Mouse (Mus musculus) layer of hippocampus, adult 9-11 months (tissue): ENCODE data around the gene Kdm4b.

ENCODE experiments used
- DNase-seq: peaks from one replicate; pipeline ENCODE4 v3.0.0; 2022

Gene Kdm4b

DNA sequence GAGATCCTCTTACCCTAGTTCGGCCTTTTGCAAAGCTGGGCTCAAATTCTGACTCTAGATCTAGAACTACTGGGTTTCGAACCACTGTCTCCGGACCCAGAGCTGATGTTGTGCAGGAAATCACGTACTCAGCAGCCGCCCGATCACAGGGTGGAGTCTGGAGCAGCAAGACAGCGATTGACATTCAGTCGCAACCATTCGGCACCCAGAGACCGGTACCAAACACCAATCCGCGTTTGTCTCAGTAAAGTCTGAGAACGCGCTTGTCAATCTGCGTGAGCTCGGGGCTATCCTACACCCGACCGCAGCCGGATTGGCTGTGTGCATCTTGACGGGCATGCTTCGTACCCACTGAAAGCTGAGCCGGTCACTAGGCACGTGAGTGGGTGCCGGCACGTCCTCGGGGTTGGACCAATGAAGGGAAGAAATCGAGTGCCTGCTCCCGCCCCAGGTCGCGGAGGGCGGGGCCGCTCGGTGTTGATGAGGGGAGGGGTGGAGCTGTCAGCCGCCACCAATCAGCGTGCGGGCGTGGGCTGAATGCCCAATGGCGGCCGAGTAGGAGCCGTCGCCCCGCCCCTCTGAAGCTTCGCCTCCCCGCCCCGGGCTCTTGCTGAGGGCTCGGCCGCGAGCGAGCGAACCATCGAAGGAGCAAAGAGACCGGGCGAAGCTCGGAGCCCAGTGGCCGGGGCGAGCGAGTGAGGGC lies at the start of gene Kdm4b:
TSS of gene Kdm4b (plus strand) at position 613 of the 703 bp plus-strand sequence.
- peak; percentile 100 for DNase-seq

DNA sequence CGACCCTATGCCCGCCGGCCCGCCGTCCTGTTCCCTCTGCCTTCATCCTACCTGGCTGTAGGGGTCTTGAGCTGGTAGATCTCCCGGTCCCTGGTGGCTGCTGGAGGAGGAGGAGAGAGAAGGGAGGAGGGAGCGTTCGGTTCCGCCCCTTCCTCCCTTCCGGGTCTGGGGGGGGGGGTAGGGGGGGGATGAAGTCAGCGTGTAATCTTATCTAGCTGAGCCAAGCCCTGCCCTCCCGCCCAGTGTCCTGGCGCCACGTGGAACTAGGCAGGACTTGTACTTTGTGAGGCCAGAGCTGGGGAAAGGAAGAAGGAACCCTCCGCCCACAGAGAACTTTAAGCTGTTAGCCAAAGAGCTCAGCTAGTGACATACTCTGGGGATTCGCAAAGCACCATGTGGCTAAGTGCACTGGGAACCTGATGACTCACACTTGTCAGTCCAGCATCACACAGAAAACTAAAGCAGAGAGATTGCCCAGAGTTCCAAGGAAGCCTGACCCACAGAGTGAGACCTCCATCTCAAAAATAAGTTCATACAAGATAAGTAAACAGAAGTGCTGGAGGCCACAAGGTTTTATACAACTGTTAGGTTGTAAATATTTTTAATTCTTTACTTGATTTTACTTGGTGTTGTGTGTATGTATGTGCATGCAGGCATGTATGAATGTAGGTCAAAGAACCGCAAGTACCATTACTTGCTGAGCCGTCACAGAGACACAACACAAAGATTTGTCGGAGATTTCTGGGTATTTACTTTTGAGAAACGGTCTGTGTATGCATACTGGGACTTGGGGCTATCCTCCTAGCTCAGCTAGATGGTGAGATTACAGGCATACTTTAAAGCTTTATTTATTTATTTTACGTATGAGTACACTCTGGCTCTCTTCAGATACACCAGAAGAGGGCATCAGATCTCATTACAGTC lies 49.0 kb upstream of the Kdm4b start, which contains the start of gene Ticam1:
TSS of gene Ticam1 (minus strand) at position 144 of the 924 bp plus-strand sequence.
- DNase-seq = peak; percentile 94

DNA sequence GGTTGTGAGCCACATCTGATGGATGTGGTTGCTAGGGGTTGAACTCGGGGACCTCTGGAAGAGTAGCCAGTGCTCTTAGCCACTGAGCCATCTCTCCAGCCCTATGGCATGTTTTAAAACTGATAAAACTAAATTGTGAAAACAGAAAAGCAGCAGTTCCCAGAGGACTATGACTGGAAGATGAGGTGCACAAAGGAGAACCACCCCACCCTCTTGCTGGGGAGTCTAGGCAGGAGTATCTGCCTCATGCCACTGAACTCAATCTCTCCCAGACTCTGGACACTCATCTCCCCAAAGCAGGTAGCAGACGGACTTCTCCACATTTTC lies 48.3 kb upstream of the Kdm4b start:
- DNase-seq = no peak

DNA sequence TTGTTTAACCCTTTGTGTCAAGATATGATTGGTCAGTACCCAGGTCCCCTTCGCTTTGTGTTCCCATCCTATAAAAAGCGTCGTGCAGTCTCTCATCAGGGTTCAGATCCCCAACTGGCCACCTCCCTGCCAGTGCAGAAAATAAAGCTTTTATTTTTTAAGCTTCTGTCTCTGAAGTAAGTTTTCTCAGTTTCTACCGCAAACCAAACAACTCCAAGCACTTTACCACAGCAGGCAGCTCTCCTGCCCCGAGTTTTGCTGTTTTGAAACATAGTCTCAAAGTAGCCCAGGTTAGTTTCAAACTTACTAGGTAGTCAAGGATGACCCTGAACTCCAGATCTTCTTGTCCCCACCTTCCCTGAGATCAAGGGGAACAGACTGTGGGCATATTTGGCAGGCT lies 47.5 kb upstream of the Kdm4b start:
- DNase-seq = no peak

GRCm38 (mm10) chr17:56279481-56280155 lies 46.2 kb upstream of the Kdm4b start:
- no peak for DNase-seq

DNA sequence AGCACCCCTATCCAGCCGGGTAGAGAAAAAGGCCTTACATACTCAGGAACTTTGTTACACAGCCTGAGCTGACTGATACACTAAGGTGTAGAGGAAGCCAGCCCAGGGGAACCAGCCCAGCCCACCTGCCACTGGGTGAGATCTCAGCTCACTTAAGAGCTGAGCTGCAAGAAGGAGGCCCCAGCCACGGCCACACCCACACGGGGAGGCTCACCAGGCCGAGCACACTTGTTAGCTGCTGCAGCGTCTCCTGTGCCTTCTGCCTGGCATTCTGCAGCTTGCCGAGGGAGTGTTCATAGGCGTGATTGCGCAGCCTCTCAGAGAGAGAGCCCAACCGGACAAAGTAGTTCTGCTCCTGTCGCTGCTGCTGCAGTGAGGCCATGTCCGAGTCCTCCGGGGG lies 44.7 kb upstream of the Kdm4b start:
- DNase-seq = no peak

- DNase-seq = peak; percentile 79
These were observed 43.1 kb upstream of the Kdm4b start for GRCm38 (mm10) chr17:56282802-56283201.

DNA sequence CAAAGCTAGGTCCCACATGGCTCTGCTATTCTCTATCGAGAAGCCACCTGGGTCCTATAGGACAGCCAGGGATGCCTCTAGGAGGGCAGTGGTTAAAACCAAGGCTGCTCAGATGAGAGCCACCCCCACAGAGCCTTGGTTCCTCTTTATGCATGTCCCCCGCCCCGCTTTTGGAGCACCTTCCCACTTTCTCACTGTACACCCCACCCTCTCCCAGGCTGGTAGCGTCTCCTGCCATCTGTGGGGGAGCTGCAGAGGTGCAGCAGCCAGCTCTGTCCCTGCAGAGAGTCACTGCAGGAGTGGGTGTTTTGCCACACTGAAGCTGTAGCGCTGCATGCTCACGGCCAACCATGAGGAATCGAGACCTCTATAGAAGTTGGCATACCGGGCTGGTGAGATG lies 42.5 kb upstream of the Kdm4b start:
- peak; percentile 80 for DNase-seq

GRCm38 (mm10) chr17:56285995-56286394 lies 39.9 kb upstream of the Kdm4b start:
- DNase-seq = no peak

DNA sequence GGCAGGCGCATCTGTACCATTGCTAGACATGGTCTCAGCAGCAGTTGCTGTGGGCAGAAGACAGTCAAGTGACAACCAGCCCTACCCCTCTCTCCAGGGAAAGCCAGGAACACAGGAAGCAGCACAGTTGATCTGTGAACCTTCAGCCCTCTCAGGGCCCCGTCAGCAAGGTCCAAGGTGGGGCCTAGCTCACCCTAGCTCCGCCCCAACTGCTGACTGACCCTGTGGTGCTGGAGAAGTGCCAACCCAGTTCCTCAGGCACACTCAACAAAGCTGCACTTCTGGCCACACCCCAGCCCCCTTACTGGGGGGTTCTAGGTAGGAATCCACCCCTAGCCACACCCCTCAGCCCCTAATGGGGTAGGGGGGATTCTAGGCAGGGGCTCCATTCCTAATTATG lies 38.0 kb upstream of the Kdm4b start:
- DNase-seq = no peak

DNA sequence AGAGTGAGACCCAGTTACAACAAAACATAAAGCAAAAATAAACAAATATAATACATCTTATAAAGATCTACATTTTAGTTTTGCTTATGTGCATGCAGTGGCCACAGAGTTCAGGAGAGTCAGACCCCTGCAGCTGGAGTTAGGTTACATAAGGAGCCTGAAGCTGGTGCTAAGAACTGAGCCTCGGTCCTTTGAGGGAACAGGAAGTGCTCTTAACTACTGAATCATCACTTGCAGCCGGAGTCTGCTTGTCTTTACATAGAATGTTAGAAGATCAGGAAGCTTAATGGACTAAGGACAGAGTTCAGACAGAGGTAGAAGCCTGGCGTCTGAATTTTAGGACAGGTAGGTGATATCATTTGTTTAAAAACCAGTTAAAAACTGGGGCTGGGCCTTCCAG lies 37.0 kb upstream of the Kdm4b start:
- DNase-seq = no peak

- no peak for DNase-seq
These were observed 36.2 kb upstream of the Kdm4b start for GRCm38 (mm10) chr17:56289371-56290331.

DNA sequence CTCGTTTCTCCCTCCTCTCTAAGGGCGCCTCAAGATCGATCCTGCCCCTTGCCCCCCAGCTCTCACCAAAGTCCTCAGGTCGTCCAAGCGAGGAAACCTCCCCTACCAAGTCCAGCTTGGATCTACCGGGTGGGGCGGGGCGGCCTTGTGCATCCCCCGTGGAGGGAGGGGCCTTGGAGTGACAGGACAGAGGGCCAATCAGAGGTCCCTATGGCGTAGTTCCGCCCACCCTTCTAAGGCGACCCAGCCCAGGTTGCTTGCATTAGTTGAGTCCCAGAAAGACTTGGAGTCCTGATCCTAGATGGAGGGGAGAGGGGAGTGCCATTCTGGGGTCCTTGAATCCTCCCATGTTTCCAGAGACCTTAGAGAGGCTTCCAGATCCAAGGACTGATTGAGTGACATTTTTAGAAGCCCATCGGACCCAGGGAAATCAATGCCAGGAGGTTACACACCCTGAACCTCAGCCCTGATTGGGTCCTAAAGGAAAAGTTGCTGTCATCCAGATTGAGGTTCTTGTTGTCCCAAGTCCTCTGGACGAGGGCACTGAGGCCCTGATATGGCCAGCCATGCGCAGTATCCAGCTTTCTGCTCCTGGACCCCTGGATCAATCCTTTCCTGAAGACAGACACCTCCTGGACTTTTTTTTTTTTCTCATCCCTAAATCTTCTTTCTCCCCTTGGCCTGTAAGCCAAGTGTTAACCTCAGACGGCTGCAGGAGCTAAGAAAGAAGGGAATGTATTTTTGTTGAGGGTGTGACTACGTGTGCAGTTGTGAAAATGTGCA lies 35.3 kb upstream of the Kdm4b start:
- peak; percentile 77 for DNase-seq

GRCm38 (mm10) chr17:56291171-56291511 lies 34.7 kb upstream of the Kdm4b start:
- peak; percentile 85 for DNase-seq

GRCm38 (mm10) chr17:56291826-56292475 lies 33.9 kb upstream of the Kdm4b start:
- DNase-seq = peak; percentile 2

DNA sequence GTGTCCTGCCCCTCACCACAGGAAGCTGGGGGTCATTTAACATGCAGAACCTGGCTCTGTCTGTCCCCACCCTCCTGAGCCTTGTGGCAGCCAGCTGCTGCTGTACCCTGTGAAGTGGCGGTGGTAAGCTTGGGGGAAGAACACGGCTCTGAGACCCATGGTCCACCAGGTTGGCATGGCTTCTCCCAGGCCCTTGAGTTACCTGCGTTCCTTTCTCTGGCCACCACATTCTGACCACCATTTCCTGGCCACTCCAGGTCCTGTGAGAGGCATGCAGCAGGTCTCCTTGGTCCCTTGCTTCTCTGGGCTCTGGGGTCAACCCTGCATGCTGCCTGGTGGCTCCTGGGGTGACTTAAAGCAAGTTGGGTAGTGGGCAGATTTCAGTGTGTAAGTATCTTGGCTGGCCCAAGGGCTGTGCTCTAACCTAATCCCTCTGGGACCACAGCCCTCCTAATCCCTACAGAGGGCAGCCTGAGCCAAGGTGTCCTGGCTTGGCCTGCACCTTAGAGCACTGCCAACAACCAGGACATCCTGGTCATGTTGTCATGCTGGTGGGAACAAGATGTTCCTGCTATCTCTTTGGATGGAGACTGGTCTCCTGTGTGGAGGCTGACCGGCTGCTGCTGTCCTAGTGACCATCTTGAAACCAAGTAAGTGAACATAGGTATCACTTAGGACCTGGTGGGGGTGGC lies 33.2 kb upstream of the Kdm4b start, which contains the start of gene Plin3:
TSS of gene Plin3 (minus strand) at position 343 of the 692 bp plus-strand sequence.
- DNase-seq = peak; percentile 2

GRCm38 (mm10) chr17:56293291-56293690 lies 32.6 kb upstream of the Kdm4b start:
- DNase-seq = peak; percentile 2

DNA sequence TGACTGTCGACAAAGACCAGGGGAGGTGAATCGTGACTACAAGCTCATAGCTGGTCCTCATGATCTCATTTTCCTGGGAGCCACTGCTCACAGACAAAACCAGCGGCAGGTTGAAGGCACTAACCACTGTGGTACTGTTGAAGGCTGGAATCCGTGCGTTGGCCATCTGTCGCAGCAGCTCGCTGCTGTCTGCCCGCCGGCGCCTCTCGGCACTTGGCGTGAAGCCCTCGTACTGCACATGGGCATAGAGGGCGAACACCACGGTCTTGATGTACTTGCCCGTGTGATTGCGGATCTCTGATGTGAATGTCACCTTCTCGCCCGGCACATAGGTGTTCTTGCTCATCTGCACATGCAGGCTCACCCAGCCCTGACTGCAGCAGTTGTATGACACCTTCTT lies 31.6 kb upstream of the Kdm4b start:
- peak; percentile 69 for DNase-seq

GRCm38 (mm10) chr17:56296201-56296600 lies 29.7 kb upstream of the Kdm4b start:
- no peak for DNase-seq

DNA sequence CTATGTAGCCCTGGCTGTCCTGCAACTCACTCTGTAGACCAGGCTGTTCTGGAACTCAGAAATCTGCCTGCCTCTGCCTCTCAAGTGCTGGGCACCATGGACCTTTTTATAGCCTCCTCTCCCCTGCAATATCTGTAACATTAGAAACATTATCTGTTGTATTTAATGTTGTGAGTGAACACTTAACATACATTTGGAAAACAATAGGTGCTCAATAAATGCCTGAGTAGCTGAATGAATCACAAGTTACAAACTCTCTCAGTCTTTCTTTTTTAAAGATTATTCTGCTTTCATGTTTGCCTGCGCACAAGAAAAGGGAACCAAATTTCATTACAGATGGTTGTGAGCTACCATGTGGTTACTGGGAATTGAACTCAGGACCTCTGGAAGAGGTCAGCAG lies 27.6 kb upstream of the Kdm4b start:
- no peak for DNase-seq
